Mouse (Mus musculus) activated CD4-positive, CD25-positive, alpha-beta regulatory T cell, adult 4 months (primary cell): ENCODE data around the gene Sugp1. TPM values are rescaled to one million over a fixed set of nuclear protein-coding genes. Genes with fewer than 3 reads are reported as not detected.
"Not testable (repeated sequence)": the region's sequence is repeated elsewhere in the genome, so short reads cannot be mapped to it uniquely, and the experiment has no call there.

Source experiments
- ATAC-seq: one replicate; pipeline ENCODE4 v1.8.0; 2017
- polyA plus RNA-seq, 2 experiments: library from polyadenylated mRNA; unstranded; fragments of 100-300 nt; shearing (Covaris generic); gene quantifications; one replicate each; pipeline ENCODE4 v1.2.1; 2017

Gene Sugp1
- 10 to 100 TPM; 45.0 to 46.4 TPM for polyA plus RNA-seq

- ATAC-seq, result peak; percentile 95
Measured at GRCm38 (mm10) chr8:70042583-70043455, at the start of gene Sugp1, which contains the start of gene Mau2. TSS of gene Sugp1 (plus strand) at chr8:70042813. TSS of gene Mau2 (minus strand) at chr8:70042734.

DNA sequence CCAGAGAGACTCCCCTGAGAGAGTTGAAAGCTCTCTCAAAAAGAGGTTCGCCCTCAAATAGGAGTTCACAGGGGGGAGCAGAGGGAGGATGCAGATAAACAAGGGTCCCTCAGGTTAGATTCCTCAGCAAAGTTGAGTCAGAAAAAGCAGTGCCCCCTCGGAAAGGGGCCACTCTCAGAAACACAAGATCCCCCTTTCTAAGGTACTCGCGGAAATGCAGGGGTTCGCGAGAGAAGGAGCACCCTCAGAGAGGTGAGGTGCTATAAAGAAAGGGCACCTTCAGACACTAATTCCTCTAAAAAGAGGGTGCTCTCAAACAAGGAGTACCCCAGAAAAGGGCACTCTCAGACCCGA is 47.2 kb upstream of the Sugp1 start:
- no peak for ATAC-seq

DNA sequence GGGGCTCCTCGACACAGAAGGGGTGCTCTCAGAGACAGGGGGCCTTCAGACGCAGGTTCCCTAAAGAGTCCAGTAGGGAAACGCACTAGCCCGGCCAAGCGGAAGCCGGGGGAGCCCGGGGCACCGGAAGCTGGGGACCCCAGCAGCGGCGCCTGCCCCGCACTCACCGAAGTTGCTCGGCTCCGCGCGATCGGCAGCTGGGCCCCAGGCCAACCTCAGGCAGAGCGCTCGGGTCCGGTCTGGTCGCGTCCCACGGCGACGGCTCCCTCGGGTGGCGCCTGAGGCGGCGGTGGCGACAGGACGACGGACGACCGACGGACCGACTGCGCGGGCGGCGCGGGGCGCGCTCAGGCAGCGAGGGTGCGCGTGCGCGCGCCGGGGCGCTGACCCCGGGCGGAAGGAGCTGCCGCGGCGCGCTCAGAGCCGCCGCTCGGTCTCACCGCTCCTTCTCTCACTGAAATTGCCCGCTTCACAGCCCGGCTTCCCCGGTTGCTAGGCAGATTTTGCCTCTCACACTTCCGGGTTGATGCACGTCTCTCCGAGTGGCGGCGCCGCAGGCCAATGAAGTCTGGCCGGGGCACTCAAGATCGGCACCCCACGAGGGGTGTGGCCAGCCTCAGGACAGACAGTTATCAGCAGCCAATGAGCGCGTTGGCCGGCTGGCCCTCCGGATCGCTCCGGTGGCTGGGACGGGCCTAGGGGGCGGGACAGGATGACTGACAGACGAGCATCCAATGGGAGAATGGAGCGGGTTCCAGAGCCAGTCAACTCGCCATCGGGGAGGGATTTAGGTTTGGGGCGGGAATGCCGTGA is 46.6 kb upstream of the Sugp1 start, which contains the start of gene Gatad2a:
Gene Gatad2a (minus strand): TSS at position 609 of the 813 bp plus-strand sequence.
- ATAC-seq, result peak; percentile 93

GRCm38 (mm10) chr8:69996589-69997285 is 45.9 kb upstream of the Sugp1 start:
- ATAC-seq, result no peak

GRCm38 (mm10) chr8:69998706-69999105 is 43.9 kb upstream of the Sugp1 start:
- no peak for ATAC-seq

GRCm38 (mm10) chr8:69999236-69999635 is 43.4 kb upstream of the Sugp1 start:
- no peak for ATAC-seq

DNA sequence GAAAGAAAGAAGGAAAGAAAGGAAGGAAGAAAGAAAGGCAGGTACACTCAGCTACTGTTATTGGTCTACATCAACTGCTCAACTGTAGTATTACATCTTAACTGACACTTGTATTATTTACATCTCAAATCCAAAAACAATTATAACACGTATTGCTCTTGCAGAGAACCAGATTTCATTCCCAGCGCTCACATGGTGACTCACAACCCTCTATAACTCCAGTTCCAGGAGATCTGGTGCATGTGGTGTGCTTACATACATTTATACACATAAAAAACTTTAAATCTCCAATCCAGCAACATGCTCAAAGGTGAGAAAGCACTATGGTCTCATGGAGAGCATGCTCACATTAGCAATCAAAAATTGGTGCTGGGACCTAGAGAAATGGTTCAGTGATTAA is 42.4 kb upstream of the Sugp1 start:
- ATAC-seq, result no peak

- peak; percentile 66 for ATAC-seq
Measured at GRCm38 (mm10) chr8:70001176-70001891, 41.3 kb upstream of the Sugp1 start.

DNA sequence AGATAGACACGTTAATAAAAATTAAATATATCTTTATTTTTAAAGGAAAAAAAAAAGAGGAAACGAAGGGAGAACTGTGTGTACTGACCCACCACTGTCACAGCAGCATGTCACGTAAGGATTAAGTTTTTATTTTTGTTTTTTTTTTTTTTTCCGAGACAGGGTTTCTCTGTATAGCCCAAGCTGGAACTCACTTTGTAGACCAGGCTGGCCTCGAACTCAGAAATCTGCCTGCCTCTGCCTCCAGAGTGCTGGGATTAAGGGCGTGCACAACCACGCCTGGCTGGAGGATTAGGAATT is 40.8 kb upstream of the Sugp1 start:
- ATAC-seq, result not testable (repeated sequence)

GRCm38 (mm10) chr8:70003204-70003657 is 39.4 kb upstream of the Sugp1 start:
- ATAC-seq, result peak; percentile 64

- no peak for ATAC-seq
Measured at GRCm38 (mm10) chr8:70004345-70004744, 38.3 kb upstream of the Sugp1 start.

DNA sequence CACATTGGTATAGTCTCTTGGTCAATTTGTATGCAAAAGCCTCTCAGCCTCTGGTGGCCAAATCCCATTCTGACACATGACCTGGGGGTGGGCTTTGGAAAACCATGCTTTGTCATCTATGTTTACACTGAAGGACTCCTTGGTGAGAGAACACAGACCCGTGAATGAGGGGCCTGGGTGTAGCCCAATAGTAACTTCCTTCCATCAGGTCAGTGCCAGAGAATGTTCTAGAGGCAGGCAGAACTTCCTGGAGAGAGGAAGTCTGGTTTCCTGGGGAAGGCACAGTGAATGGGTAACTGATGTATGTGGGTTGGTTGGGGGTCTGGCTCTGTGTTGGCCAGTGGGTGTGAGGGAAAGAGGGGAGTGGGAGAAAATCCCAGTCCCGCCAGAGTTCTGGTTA is 37.4 kb upstream of the Sugp1 start:
- no peak for ATAC-seq

GRCm38 (mm10) chr8:70010796-70011195 is 31.8 kb upstream of the Sugp1 start:
- not testable (repeated sequence) for ATAC-seq

DNA sequence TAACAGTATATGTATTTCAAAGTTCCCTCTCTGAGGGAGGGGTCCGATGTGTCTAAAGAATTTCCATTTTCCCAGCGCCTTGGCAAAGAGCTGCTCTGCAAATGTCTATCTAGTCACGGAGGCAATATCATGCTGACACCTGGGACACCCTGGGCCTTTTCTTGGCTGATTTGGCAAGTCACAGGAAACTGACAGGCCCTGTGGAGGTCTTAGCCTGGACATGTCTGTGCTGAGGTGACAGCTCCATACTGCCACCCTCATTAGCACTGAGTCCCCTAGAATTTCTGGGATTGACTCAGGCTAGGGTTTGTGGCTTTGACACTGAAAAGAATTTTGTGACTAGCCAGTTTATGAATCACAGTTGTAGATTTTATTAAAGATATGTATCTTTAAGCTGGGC is 30.3 kb upstream of the Sugp1 start:
- ATAC-seq, result no peak

- ATAC-seq, result no peak
Measured at GRCm38 (mm10) chr8:70012763-70013162, 29.9 kb upstream of the Sugp1 start.

- ATAC-seq, result no peak
Measured at GRCm38 (mm10) chr8:70015017-70015416, 27.6 kb upstream of the Sugp1 start.

DNA sequence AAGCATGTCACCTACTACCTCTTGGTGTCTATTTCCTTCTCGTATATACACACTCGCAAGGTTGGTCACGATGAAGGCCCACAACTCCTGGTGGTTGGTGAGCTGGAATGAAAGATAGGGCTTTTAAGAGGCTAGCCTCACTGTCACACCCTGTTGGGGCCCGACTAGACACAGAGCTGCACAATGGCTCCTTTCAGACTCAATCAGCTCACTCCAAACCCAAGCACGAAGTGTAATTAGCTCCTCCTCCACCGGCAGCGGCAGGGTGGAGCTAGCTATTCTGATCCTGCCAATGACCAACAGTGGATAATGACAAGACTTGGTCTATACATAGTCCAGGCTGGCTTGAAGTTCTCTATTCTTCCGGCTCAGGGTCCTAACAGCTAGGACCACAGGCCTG is 19.0 kb upstream of the Sugp1 start:
- no peak for ATAC-seq

DNA sequence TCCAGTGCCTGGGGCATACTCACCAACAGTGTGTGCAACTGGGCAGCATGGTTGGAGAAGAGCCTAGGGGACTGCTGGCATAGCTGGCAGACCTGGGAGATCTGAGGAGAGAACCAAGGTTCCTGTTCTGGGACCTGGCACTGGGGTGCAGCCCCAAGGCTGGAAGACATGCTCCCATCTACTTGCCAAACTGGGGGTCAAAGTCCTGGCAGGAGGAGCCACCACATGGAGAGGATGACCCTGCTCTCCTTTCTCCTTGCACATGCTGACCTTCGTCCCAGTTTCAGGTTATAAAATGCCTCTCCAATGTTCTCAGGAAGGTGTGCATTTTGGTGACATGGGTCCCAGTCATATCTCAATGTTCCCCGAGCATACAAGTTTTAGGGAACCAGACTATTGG is 16.5 kb upstream of the Sugp1 start:
- ATAC-seq, result no peak

GRCm38 (mm10) chr8:70030255-70030654 is 12.4 kb upstream of the Sugp1 start:
- ATAC-seq, result no peak

DNA sequence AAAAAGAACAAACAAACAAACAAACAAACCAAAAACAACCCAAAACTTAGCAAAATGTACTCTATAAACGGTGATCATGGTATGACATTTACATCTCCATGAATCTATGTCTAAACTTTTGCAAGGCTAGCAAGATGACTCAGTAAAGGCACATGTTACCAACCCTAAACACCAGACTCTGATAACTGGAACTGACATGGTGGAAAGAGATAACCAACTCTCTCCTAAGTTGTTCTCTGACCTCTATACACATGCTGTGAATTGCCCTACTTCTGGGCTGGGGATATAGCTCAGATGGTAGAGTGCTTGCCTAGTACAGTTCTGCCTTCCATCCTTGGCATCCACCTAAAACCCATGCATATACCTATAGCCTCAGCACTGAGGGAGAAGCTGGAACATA is 4.6 kb upstream of the Sugp1 start:
- ATAC-seq, result no peak

- no peak for ATAC-seq
Measured at GRCm38 (mm10) chr8:70041885-70042546, 597 bp upstream of the Sugp1 start.

GRCm38 (mm10) chr8:70043996-70044395 is 1.4 kb downstream of the Sugp1 start:
- ATAC-seq, result no peak
